Mouse (Mus musculus): Measurements from ENCODE around the gene Pkn1. TPM values are rescaled to one million over a fixed set of nuclear protein-coding genes. Genes with fewer than 3 reads are reported as not detected.

Gene Pkn1
- total RNA-seq (2014; rRNA removed) = 63.9 and 71.2 TPM in 2 replicates
- polyA plus RNA-seq (2015; fragmentation: Nextera tagmentation; extraction: Ambion mirVana) = 21.3 and 21.7 TPM in 2 replicates

DNA sequence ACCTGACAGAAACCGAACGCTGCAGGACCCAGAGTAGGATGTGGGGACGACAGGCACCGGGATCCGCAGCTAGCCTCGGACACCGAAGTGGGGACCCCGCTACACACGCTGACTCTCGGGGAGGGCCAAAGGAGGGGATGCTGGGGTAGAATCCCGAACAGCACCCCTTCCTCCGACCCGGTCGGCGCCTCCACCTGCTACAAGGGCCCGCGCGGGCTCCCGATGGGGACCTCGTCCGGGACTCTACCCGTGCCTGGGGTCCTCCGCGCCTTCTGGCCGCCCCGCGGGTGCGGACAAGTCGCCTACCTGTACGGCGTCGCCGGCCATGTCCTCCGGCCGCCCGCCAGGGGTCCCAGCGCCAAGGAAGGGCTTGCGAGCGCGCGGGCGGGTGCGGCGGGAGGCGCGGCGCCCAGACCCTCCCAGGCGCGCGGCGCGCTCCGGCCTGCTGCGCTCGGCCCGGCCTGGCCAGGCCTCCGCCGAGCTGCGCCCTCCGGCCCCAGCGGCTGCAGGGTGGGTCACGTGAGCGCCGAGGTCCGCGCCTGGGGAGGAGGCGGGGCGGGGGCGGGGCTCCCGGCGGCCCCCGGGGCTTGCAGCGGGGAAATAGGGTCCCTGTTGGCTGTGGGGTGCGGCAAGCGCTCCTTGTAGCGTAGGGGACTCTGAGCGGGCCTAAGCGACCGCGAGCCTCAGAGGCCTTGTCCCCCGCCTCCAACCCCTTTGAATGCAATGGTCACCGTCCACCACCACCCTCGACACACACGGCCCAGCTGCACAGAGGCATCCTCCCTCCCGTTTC, at the start of gene Pkn1:
Gene Pkn1 (minus strand): TSS at position 519 of the 793 bp plus-strand sequence.
- Histone ChIP-seq H3K4me3 (ENCODE audit: low read depth, low read length) (peak within 1 kb of the TSS; percentile 92), H3K27ac (ENCODE audit: low read depth, low read length) (peak within 1 kb of the TSS; percentile 79), H3K9ac (replicated peaks; ENCODE audit: low read length, poor library complexity, severe bottlenecking) (peak within 1 kb of the TSS; percentile 95), H3K4me2 (ENCODE audit: low read depth, low read length, poor library complexity, severe bottlenecking) (peak within 1 kb of the TSS; percentile 91), H3K36me3 (ENCODE audit: insufficient read depth, low read length) (0 out of 2 replicates have a peak, but pooled peaks cover 2% of the 10 kb centered on the region), H3K9me3 (ENCODE audit: low read length) (no peaks in the 10 kb centered on the region), H3K4me1 (ENCODE audit: insufficient read depth, low read length) (peaks cover 17% of the 10 kb centered on the region; the same call in 1 of the 2 replicates), H3K27me3 (ENCODE audit: insufficient read depth, low read length) (no peaks in the 10 kb centered on the region)
- DNase-seq (ENCODE audit: low spot score) (peak; percentile 71), ATAC-seq (ENCODE audit: low FRiP score) (peak; percentile 80)
- 0 out of 2 replicates have a peak, but pooled peaks have one; percentile 30 for TF ChIP-seq CTCF (IDR thresholded peaks at IDR 0.05)
- WGBS = 0% methylated on average over 60 of the region's 85 CpGs

DNA sequence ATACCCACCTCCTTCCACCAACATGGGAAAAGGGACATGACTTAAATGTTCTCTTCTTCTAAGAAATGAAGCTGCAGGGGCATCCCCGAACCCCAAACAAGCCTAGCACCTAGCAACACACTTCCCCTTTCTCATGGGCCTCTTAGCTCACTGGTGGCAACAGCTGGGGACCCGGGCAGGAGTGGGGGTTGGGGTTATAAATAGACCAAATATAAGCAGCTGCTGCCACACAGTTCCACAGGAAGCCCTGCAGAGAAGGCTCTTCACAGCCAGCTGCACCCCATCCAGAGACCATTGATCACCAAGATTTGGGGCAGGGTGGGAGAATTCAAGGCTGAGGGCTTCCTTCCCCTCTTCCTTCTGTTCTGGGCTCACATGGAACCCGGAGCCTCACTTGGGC, 49.7 kb upstream of the Pkn1 start:
- H3K4me1 ChIP-seq (ENCODE audit: insufficient read depth, low read length) = no peaks in the 10 kb centered on the region
- H3K9me3 ChIP-seq (ENCODE audit: low read length) = no peaks in the 10 kb centered on the region
- DNase-seq (ENCODE audit: low spot score) = no peak
- TF ChIP-seq CTCF (IDR thresholded peaks at IDR 0.05) = no peak
- H3K4me2 ChIP-seq (ENCODE audit: low read depth, low read length, poor library complexity, severe bottlenecking) = no peak overlapping the region
- no peak overlapping the region for H3K9ac ChIP-seq (replicated peaks; ENCODE audit: low read length, poor library complexity, severe bottlenecking)
- H3K4me3 ChIP-seq (ENCODE audit: low read depth, low read length) = no peak overlapping the region
- no peaks in the 10 kb centered on the region for H3K36me3 ChIP-seq (ENCODE audit: insufficient read depth, low read length)
- WGBS = 52% methylated on average over 3 of the region's 3 CpGs
- no peaks in the 10 kb centered on the region for H3K27me3 ChIP-seq (ENCODE audit: insufficient read depth, low read length)
- no peak overlapping the region for H3K27ac ChIP-seq (ENCODE audit: low read depth, low read length)
- ATAC-seq (ENCODE audit: low FRiP score) = 0 out of 2 replicates have a peak, but pooled peaks have one; percentile 27

- ATAC-seq (ENCODE audit: low FRiP score) (peak; percentile 71), DNase-seq (ENCODE audit: low spot score) (peak; percentile 39)
- H3K4me1 ChIP-seq (ENCODE audit: insufficient read depth, low read length) = no peaks in the 10 kb centered on the region
- no peaks in the 10 kb centered on the region for H3K36me3 ChIP-seq (ENCODE audit: insufficient read depth, low read length)
- peak overlapping the region; percentile 33 for H3K4me3 ChIP-seq (ENCODE audit: low read depth, low read length)
- peak overlapping the region; percentile 5; the same call in 1 of the 2 replicates for H3K9ac ChIP-seq (replicated peaks; ENCODE audit: low read length, poor library complexity, severe bottlenecking)
- no peaks in the 10 kb centered on the region for H3K27me3 ChIP-seq (ENCODE audit: insufficient read depth, low read length)
- H3K9me3 ChIP-seq (ENCODE audit: low read length) = no peaks in the 10 kb centered on the region
- TF ChIP-seq CTCF (IDR thresholded peaks at IDR 0.05) = peak; percentile 20; the same call in 1 of the 2 replicates
- no peak overlapping the region for H3K27ac ChIP-seq (ENCODE audit: low read depth, low read length)
- peak overlapping the region; percentile 76 for H3K4me2 ChIP-seq (ENCODE audit: low read depth, low read length, poor library complexity, severe bottlenecking)
- WGBS = 2% methylated on average over 27 of the region's 28 CpGs
Measured at GRCm38 (mm10) chr8:83747661-83748346, 48.8 kb upstream of the Pkn1 start.

DNA sequence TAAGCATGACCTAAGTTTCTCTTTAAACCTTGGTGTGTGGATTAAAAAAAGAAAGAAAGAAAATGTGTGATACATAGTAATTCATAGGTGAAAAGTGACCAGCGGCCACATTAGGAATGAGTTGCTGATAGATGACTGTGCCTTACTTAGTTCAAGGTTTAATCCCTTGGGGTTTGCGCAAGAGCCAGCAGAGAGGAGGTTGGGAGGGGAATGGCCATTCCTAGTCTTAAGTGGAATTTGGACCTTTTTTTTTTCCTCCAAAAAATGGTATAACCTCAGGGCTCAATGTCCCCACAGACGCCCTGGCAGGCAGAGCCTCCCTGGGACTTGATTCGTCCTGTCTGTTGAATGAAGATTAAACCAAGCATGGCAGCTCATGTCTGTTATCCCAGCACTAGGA, 45.1 kb upstream of the Pkn1 start:
- ATAC-seq (ENCODE audit: low FRiP score) = no peak
- H3K27me3 ChIP-seq (ENCODE audit: insufficient read depth, low read length) = peaks cover 20% of the 10 kb centered on the region
- no peak for DNase-seq (ENCODE audit: low spot score)
- no peaks in the 10 kb centered on the region for H3K36me3 ChIP-seq (ENCODE audit: insufficient read depth, low read length)
- no peak overlapping the region for H3K4me3 ChIP-seq (ENCODE audit: low read depth, low read length)
- H3K9me3 ChIP-seq (ENCODE audit: low read length) = no peaks in the 10 kb centered on the region
- H3K4me1 ChIP-seq (ENCODE audit: insufficient read depth, low read length) = no peaks in the 10 kb centered on the region
- 71% methylated on average over 4 of the region's 4 CpGs for WGBS
- no peak overlapping the region for H3K9ac ChIP-seq (replicated peaks; ENCODE audit: low read length, poor library complexity, severe bottlenecking)
- no peak overlapping the region for H3K27ac ChIP-seq (ENCODE audit: low read depth, low read length)
- TF ChIP-seq CTCF (IDR thresholded peaks at IDR 0.05) = no peak
- H3K4me2 ChIP-seq (ENCODE audit: low read depth, low read length, poor library complexity, severe bottlenecking) = no peak overlapping the region

DNA sequence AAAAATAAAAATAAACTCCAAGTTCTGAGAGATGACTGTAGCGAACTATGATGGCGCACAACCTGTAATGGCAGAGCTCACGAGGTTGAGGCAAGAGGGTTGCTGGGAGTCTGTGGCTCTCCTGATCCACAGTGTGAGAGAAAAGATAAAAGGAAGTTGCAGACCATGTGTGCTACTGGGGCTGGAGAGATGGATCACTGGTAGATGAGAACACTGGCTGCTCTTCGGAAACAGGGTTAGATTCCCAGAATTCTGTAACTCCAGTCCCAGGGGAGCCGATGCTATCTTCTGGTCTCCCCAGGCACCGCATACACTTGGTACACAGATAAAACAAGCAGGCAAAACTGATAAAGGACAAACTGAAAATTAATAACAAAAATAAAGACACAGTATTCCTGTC, 44.0 kb upstream of the Pkn1 start:
- Histone ChIP-seq H3K36me3 (ENCODE audit: insufficient read depth, low read length) (no peaks in the 10 kb centered on the region), H3K27ac (ENCODE audit: low read depth, low read length) (no peak overlapping the region), H3K4me3 (ENCODE audit: low read depth, low read length) (no peak overlapping the region), H3K4me2 (ENCODE audit: low read depth, low read length, poor library complexity, severe bottlenecking) (no peak overlapping the region), H3K9me3 (ENCODE audit: low read length) (no peaks in the 10 kb centered on the region), H3K4me1 (ENCODE audit: insufficient read depth, low read length) (no peaks in the 10 kb centered on the region), H3K9ac (replicated peaks; ENCODE audit: low read length, poor library complexity, severe bottlenecking) (no peak overlapping the region), H3K27me3 (ENCODE audit: insufficient read depth, low read length) (peaks cover 20% of the 10 kb centered on the region)
- 90% methylated on average over 6 of the region's 6 CpGs for WGBS
- no peak for ATAC-seq (ENCODE audit: low FRiP score)
- TF ChIP-seq CTCF (IDR thresholded peaks at IDR 0.05) = no peak
- DNase-seq (ENCODE audit: low spot score) = no peak

Data from midbrain, postnatal 0 days (tissue).